Mouse (Mus musculus): ENCODE measurements around the gene Mybpc1.
"Not testable (repeated sequence)": the region's sequence is repeated elsewhere in the genome, so short reads cannot be mapped to it uniquely, and the experiment has no call there.

Mybpc1 gene

GRCm38 (mm10) chr10:88552738-88553137, 52.2 kb downstream of the Mybpc1 start:
- no peak for DNase-seq (ENCODE audit: extremely low read depth, low read depth, low spot score)

- no peak for DNase-seq (ENCODE audit: extremely low read depth, low read depth, low spot score)
Observed at GRCm38 (mm10) chr10:88550225-88550624, 54.7 kb downstream of the Mybpc1 start.

GRCm38 (mm10) chr10:88547635-88548034, 57.3 kb downstream of the Mybpc1 start:
- DNase-seq (ENCODE audit: extremely low read depth, low read depth, low spot score), result no peak

- DNase-seq (ENCODE audit: extremely low read depth, low read depth, low spot score), result no peak
Observed at GRCm38 (mm10) chr10:88530631-88531030, 74.3 kb downstream of the Mybpc1 start.

GRCm38 (mm10) chr10:88524016-88524415, 80.9 kb downstream of the Mybpc1 start:
- DNase-seq (ENCODE audit: extremely low read depth, low read depth, low spot score), result no peak

GRCm38 (mm10) chr10:88523212-88523611, 81.7 kb downstream of the Mybpc1 start:
- DNase-seq (ENCODE audit: extremely low read depth, low read depth, low spot score), result peak; percentile 39

- DNase-seq (ENCODE audit: extremely low read depth, low read depth, low spot score), result no peak
Observed at GRCm38 (mm10) chr10:88522795-88523194, 82.2 kb downstream of the Mybpc1 start.

GRCm38 (mm10) chr10:88515049-88515448, 89.9 kb downstream of the Mybpc1 start:
- not testable (repeated sequence) for DNase-seq (ENCODE audit: extremely low read depth, low read depth, low spot score)

- peak; percentile 46 for DNase-seq (ENCODE audit: extremely low read depth, low read depth, low spot score)
Observed at GRCm38 (mm10) chr10:88514495-88514894, 90.5 kb downstream of the Mybpc1 start.

DNA sequence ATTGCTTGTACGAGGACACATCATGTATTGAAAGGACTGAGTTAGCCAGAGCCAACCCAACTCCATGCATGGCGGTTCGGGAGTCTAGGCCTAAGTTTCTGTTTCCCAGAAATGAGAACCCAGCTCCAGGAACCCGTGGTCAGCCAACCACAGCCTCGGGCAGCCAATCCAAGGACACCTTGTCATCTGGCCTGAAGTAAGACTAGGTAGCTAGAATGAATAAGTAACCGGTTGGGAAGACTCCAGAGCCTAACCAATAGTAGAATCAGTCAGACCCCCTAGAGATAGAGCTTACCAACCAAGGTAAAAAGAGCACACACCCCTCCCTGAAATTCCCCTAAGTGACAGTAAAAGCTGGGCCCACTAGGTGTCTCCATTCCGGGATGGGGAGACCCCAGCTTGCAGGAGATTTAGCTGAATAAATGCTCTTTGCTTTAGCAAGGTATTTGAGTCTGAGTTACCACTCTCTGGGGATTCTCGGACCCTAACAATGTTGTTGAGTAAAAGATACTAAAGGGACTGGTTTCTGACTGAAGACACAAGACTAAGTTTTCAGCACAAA, 91.3 kb downstream of the Mybpc1 start:
- DNase-seq (ENCODE audit: extremely low read depth, low read depth, low spot score), result no peak

GRCm38 (mm10) chr10:88511355-88511754, 93.6 kb downstream of the Mybpc1 start:
- DNase-seq (ENCODE audit: extremely low read depth, low read depth, low spot score), result no peak

DNA sequence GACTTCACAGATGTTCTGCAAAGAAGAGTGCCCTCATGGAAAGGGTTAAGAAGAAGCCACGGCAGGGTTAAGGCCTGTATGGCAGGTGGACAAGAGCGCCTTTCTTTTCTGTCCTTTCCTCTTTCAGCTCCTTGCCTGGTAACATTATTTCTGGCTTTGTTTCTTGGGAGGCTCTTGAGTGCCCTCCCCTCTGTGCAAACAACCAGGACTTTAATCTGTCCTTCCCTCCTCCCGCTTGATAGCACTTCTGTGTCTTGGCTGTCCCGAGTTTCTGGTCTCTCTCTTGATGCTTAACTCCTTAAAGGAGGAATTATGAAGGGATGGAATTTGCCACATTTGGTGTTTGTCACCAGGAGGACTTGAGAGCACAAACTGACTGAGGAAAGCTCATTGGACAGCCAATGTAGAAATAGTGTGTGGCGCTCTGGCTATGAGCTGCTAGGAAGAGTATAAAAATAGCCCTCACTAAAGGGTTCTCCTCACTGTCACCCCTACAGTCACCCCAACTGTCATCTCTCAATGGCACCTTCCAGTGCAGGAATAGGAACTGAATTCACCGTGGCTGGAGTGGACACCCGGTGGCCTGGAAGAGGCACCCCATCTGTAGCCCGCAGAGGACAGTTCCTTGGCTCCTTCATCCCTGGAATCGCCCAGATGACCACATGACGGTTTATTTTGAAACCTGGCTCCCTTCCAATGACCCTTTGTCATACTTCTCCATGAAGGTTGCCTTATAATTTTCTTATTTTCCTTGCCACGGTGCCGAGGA, 94.3 kb downstream of the Mybpc1 start:
- DNase-seq (ENCODE audit: extremely low read depth, low read depth, low spot score), result no peak

- no peak for DNase-seq (ENCODE audit: extremely low read depth, low read depth, low spot score)
Observed at GRCm38 (mm10) chr10:88507691-88508143, 97.2 kb downstream of the Mybpc1 start.

GRCm38 (mm10) chr10:88505256-88505655, 99.7 kb downstream of the Mybpc1 start:
- no peak for DNase-seq (ENCODE audit: extremely low read depth, low read depth, low spot score)

DNA sequence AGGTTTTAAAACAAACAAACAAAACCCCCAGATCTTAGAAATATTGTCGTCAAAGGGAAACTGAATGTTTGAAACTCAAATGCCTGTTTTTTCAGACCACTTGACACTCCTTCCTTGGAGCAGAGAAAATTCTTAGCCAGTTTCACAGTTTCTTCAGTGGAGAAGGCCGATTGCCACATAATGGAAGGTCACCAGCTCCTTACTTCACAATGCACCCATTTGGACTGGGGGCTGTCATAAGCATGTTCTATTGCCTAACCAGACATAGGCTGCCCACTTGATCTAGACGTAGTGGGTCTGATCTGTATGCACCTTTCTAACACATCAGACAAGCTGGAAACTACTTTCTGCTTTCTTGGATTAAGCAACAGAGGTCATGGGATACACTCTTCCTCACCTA, 100.5 kb downstream of the Mybpc1 start:
- no peak for DNase-seq (ENCODE audit: extremely low read depth, low read depth, low spot score)

DNA sequence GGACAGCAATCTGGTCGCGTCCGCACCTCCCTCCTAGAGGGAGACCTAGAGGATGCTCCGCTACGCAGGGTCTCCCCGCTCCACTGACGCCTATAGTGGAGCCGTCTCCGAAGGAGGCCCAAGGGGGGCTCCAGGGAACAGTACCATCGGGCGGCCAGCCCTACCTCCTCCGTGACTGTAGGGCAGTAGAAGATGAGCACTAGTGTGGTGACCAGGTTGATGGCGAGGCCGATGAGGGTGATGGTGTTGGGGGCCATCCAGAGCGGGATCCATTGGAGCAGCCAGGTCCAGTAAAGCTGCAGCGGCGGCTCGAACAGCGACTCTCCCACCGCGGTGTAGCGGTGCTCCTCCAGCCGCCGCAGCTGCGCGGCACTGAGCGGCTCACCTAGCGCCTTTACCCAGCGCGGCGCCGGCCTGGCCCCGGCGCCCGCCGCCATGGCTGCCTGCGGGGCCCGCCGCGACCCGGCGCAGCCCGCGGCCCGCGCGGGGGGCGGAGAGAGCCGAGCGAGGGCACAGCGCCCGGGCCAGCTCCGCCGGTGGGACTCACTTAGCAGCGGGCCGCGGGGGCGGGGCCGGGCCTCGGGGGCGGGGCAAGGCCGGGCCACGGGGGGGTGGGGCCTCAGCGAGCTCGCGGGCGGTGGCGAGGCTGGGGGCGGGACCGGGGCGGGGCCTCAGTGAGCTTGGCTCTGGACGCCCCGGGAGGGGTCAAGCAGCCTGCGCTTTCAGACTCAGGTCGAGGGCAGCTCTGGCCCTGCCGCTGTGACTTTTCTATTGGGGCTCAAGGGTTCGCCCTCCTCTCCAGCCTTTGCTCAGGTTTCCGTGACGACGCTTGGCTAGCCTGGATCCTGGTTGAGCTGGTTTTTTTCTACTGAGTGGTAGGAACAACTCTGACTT, 101.3 kb downstream of the Mybpc1 start, which contains the start of gene Chpt1:
Chpt1 (minus strand) TSS at position 653 of the 894 bp plus-strand sequence.
- DNase-seq (ENCODE audit: extremely low read depth, low read depth, low spot score), result no peak

DNA sequence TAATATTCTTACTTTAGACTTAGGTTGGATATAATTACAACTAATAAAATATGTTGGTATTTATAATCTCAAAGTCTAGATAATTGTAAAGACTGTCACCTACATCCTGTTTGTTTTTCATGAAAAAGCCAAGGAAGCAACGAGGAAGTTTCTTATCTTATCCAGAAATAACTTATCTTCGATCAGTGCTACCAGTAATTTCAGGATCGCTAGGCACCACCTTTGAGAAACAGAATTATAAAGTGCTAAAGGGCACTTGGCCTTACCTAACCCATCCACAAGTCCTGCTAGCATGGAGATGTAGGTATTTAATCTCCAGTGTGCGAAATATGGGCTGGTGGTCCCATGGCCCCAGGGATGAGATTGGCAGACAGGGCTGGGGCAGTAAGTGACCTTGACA, 102.0 kb downstream of the Mybpc1 start:
- no peak for DNase-seq (ENCODE audit: extremely low read depth, low read depth, low spot score)

DNA sequence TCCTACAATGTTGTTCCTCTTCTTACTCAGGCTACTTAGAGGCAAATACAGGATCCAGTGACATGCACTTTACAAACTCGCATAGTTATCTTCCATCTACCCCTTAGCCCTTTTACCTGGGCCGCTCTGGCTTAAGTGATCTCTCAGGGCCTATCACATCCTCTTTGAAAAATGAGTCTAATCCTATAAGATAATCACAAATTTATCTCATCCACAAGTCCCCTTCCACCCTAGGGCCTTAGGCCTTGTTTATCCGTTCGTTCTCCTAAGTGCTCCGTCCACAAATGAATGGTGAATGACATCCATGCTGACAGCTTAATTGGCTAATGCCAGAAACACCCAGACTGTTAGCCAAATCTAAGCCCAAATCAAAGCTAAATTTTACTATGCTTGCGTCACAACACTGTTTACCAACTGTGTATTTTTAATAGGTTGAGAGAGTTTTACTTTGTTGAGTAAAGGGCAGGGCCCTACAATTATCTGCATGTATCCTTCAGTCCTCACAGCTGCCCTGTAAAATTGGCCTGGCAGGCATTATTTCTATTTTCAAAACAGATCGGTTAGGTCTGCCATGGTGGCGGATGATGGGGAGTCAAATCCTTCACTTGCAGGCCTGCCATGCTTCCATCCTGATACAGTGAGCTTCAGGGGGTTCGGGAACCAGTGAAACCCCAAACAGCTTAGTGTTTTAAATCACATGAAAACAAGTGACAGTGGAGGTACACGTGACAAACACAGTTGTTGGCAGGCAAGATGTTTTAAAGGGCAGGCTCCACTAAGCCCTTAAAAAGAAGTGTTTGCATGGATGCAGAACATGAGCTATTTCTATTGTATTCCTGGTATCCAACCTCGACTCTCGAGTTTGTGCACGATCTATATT, 102.8 kb downstream of the Mybpc1 start:
- DNase-seq (ENCODE audit: extremely low read depth, low read depth, low spot score), result no peak

- no peak for DNase-seq (ENCODE audit: extremely low read depth, low read depth, low spot score)
Observed at GRCm38 (mm10) chr10:88501370-88501769, 103.6 kb downstream of the Mybpc1 start.

GRCm38 (mm10) chr10:88499993-88500392, 105.0 kb downstream of the Mybpc1 start:
- no peak for DNase-seq (ENCODE audit: extremely low read depth, low read depth, low spot score)

Measured in fat pad, adult 2 months (tissue).